Mouse (Mus musculus) limb, embryonic 14.5 days (tissue): ENCODE measurements around the gene Npepps. TPM values are rescaled to one million over a fixed set of nuclear protein-coding genes. Genes with fewer than 3 reads are reported as not detected.

Experiments used
- ATAC-seq: fragments of 200-750 bp; cut with Nextera tagmentation; 2 replicates; pipeline ENCODE4 v1.8.0; 2017; ENCODE audit warnings: low read depth, moderate number of reproducible peaks, moderate TSS enrichment; ENCODE audit not compliant: low FRiP score
- DNase-seq: peaks from one replicate; pipeline ENCODE4 v3.0.0-alpha.2; 2015; ENCODE audit warnings: low spot score
- H3K27ac ChIP-seq: fragments of 300-500 bp; sonication (generic); replicated peaks from 2 replicates; pipeline ENCODE4 v1.5.1; 2014; ENCODE audit warnings: low read depth, mild to moderate bottlenecking, low read length, moderate library complexity, mixed read lengths
- H3K27me3 ChIP-seq: fragments of 300-500 bp; sonication (generic); 2 replicates; pipeline ENCODE4 v1.6.1; 2014; ENCODE audit warnings: low read length, mixed read lengths; ENCODE audit not compliant: control insufficient read depth, insufficient read depth
- H3K36me3 ChIP-seq: fragments of 300-500 bp; sonication (generic); 2 replicates; pipeline ENCODE4 v1.6.1; 2014; ENCODE audit warnings: mild to moderate bottlenecking, low read length, moderate library complexity, mixed read lengths; ENCODE audit not compliant: control insufficient read depth, insufficient read depth
- H3K4me1 ChIP-seq: fragments of 300-500 bp; sonication (generic); 2 replicates; pipeline ENCODE4 v1.6.1; 2014; ENCODE audit warnings: antibody characterized with exemption, low read length, mixed read lengths; ENCODE audit not compliant: control insufficient read depth, insufficient read depth
- H3K4me2 ChIP-seq: fragments of 300-500 bp; sonication (generic); replicated peaks from 2 replicates; pipeline ENCODE4 v1.6.1; 2014; ENCODE audit warnings: low read depth, mild to moderate bottlenecking, low read length, moderate library complexity; ENCODE audit not compliant: severe bottlenecking
- H3K4me3 ChIP-seq: fragments of 300-500 bp; sonication (generic); replicated peaks from 2 replicates; pipeline ENCODE4 v1.5.1; 2014; ENCODE audit warnings: low read length
- H3K9ac ChIP-seq: fragments of 300-500 bp; sonication (generic); 2 replicates; pipeline ENCODE4 v1.6.1; 2014; ENCODE audit warnings: mild to moderate bottlenecking, low read depth, low read length, moderate library complexity; ENCODE audit not compliant: severe bottlenecking
- H3K9me3 ChIP-seq: fragments of 300-500 bp; sonication (generic); 2 replicates; pipeline ENCODE4 v1.6.1; 2016; ENCODE audit warnings: low read length; ENCODE audit not compliant: control insufficient read depth
- POLR2A ChIP-seq: fragments of 200-500 bp; IDR thresholded peaks from 2 replicates; pipeline ENCODE4 v1.8.0; 2012; ENCODE audit warnings: inconsistent platforms, mild to moderate bottlenecking, moderate library complexity, borderline replicate concordance; ENCODE audit not compliant: insufficient read depth, insufficient read length; ENCODE audit errors: extremely low read depth
- WGBS: fragments of 180-500 bp; shearing (Covaris S2); extraction: QIAGEN DNeasy Blood & Tissue Kit; methylation state at CpG from one replicate; pipeline ENCODE4 v1.1.7; 2014; 5-methylcytosine and 5-hydroxymethylcytosine counted together
- polyA plus RNA-seq, 2 experiments: library from polyadenylated mRNA; depleted of rRNA in 1 of 2; stranded (reverse) in 1 of 2; unstranded in 1 of 2; fragments of >200 nt; fragmentation: Nextera tagmentation in 1 of 2; extraction: Ambion mirVana in 1 of 2; gene quantifications; 2 replicates each; pipeline versions ENCODE4 v1.2.1 to v1.2.3; 2012 to 2014

Gene Npepps
- polyA plus RNA-seq, 2 experiments: 63.5 to 73.9 TPM

- no peak for ATAC-seq
- H3K36me3 ChIP-seq: peaks cover 86% of the 10 kb centered on the region
- 43% methylated on average over 9 of the region's 9 CpGs for WGBS
These were observed 69.6 kb downstream of the Npepps start for GRCm38 (mm10) chr11:97210728-97211400.

GRCm38 (mm10) chr11:97207011-97207422 lies 73.4 kb downstream of the Npepps start:
- ATAC-seq: no peak
- H3K27ac ChIP-seq: no peak overlapping the region
- H3K4me2 ChIP-seq: no peak overlapping the region
- WGBS: 79% methylated on average over 8 of the region's 8 CpGs
- no peak overlapping the region for H3K9ac ChIP-seq
- H3K27me3 ChIP-seq: no peaks in the 10 kb centered on the region
- H3K9me3 ChIP-seq: no peaks in the 10 kb centered on the region
- no peak for DNase-seq
- H3K36me3 ChIP-seq: peaks cover 51% of the 10 kb centered on the region
- H3K4me3 ChIP-seq: no peak overlapping the region
- no peak for TF ChIP-seq POLR2A
- no peaks in the 10 kb centered on the region; the same call in 1 of the 2 replicates for H3K4me1 ChIP-seq

More at GRCm38 (mm10) chr11:97210728-97211400, 69.6 kb downstream of the Npepps start:
- H3K9me3 ChIP-seq: no peaks in the 10 kb centered on the region
- no peak overlapping the region for H3K4me3 ChIP-seq
- no peak overlapping the region for H3K4me2 ChIP-seq
- H3K27ac ChIP-seq: no peak overlapping the region
- no peak for TF ChIP-seq POLR2A
- no peaks in the 10 kb centered on the region for H3K4me1 ChIP-seq
- no peak overlapping the region for H3K9ac ChIP-seq
- no peaks in the 10 kb centered on the region for H3K27me3 ChIP-seq
- DNase-seq: no peak

GRCm38 (mm10) chr11:97199519-97199918 lies 80.9 kb downstream of the Npepps start:
- no peak overlapping the region for H3K27ac ChIP-seq
- ATAC-seq (no peak), DNase-seq (no peak)
- H3K4me2 ChIP-seq: no peak overlapping the region
- 83% methylated on average over 6 of the region's 6 CpGs for WGBS
- H3K9me3 ChIP-seq: no peaks in the 10 kb centered on the region
- H3K9ac ChIP-seq: no peak overlapping the region
- no peaks in the 10 kb centered on the region for H3K36me3 ChIP-seq
- H3K4me1 ChIP-seq: peaks cover 2% of the 10 kb centered on the region; the same call in 1 of the 2 replicates
- TF ChIP-seq POLR2A: no peak
- H3K27me3 ChIP-seq: no peaks in the 10 kb centered on the region
- H3K4me3 ChIP-seq: no peak overlapping the region

- Histone ChIP-seq H3K4me2 (no peak overlapping the region), H3K9me3 (no peaks in the 10 kb centered on the region), H3K9ac (no peak overlapping the region), H3K4me1 (peaks cover 2% of the 10 kb centered on the region; the same call in 1 of the 2 replicates), H3K36me3 (no peaks in the 10 kb centered on the region), H3K4me3 (no peak overlapping the region), H3K27ac (no peak overlapping the region), H3K27me3 (no peaks in the 10 kb centered on the region)
- 20% methylated on average over 5 of the region's 5 CpGs for WGBS
- TF ChIP-seq POLR2A: no peak
- DNase-seq (no peak), ATAC-seq (no peak)
These were observed 81.8 kb downstream of the Npepps start for GRCm38 (mm10) chr11:97198601-97199000.

- WGBS: 76% methylated on average over 8 of the region's 8 CpGs
- no peak for ATAC-seq
- H3K27ac ChIP-seq: no peak overlapping the region
These were observed 83.4 kb downstream of the Npepps start for GRCm38 (mm10) chr11:97197021-97197420.

More at GRCm38 (mm10) chr11:97197021-97197420, 83.4 kb downstream of the Npepps start:
- Histone ChIP-seq H3K4me2 (no peak overlapping the region), H3K36me3 (no peaks in the 10 kb centered on the region), H3K9me3 (no peaks in the 10 kb centered on the region), H3K4me3 (no peak overlapping the region), H3K9ac (no peak overlapping the region), H3K4me1 (peaks cover 2% of the 10 kb centered on the region; the same call in 1 of the 2 replicates), H3K27me3 (no peaks in the 10 kb centered on the region)
- no peak for TF ChIP-seq POLR2A
- DNase-seq: no peak
